Mouse (Mus musculus) testis, postnatal 10 days (tissue): ENCODE measurements around the gene Ciz1.
A peak's percentile ranks its signal among the peaks of the same experiment; 100 is the strongest.
"Not testable (repeated sequence)": the region's sequence is repeated elsewhere in the genome, so short reads cannot be mapped to it uniquely, and the experiment has no call there.

Experiments used
- DNase-seq: peaks from one replicate; pipeline ENCODE4 v3.0.0; 2021; ENCODE audit warnings: low spot score

The Ciz1 gene

GRCm38 (mm10) chr2:32347019-32347418, 5.1 kb upstream of the Ciz1 start:
- DNase-seq, result no peak

GRCm38 (mm10) chr2:32348311-32348710, 3.8 kb upstream of the Ciz1 start:
- no peak for DNase-seq

- no peak for DNase-seq
These were observed 2.4 kb upstream of the Ciz1 start for GRCm38 (mm10) chr2:32349625-32350255.

GRCm38 (mm10) chr2:32350471-32351051, 1.6 kb upstream of the Ciz1 start:
- no peak for DNase-seq

- DNase-seq, result no peak
These were observed 611 bp upstream of the Ciz1 start for GRCm38 (mm10) chr2:32351471-32351961.

- DNase-seq, result peak; percentile 96
These were observed 948 bp downstream of the Ciz1 start, which contains the start of gene Dnm1 for GRCm38 (mm10) chr2:32353007-32353542. TSS of gene Dnm1 (minus strand) at chr2:32353338.

- DNase-seq, result no peak
These were observed 1.7 kb downstream of the Ciz1 start for GRCm38 (mm10) chr2:32353836-32354235.

- DNase-seq, result no peak
These were observed 2.3 kb downstream of the Ciz1 start for GRCm38 (mm10) chr2:32354336-32354895.

GRCm38 (mm10) chr2:32356216-32356615, 4.1 kb downstream of the Ciz1 start:
- DNase-seq, result no peak

- no peak for DNase-seq
These were observed 5.6 kb downstream of the Ciz1 start for GRCm38 (mm10) chr2:32357710-32358109.

- DNase-seq, result no peak
These were observed 6.3 kb downstream of the Ciz1 start for GRCm38 (mm10) chr2:32358381-32358780.

- peak; percentile 81 for DNase-seq
These were observed 8.6 kb downstream of the Ciz1 start for GRCm38 (mm10) chr2:32360741-32361140.

- peak; percentile 85 for DNase-seq
These were observed 9.3 kb downstream of the Ciz1 start for GRCm38 (mm10) chr2:32361437-32361836.

- DNase-seq, result not testable (repeated sequence)
These were observed 10.1 kb downstream of the Ciz1 start for GRCm38 (mm10) chr2:32362274-32362673.

GRCm38 (mm10) chr2:32362817-32363340, 10.8 kb downstream of the Ciz1 start:
- DNase-seq, result peak; percentile 93

GRCm38 (mm10) chr2:32363376-32364106, 11.4 kb downstream of the Ciz1 start:
- DNase-seq, result no peak

- no peak for DNase-seq
These were observed 12.0 kb downstream of the Ciz1 start for GRCm38 (mm10) chr2:32364121-32364520.

GRCm38 (mm10) chr2:32367315-32367714, 15.2 kb downstream of the Ciz1 start:
- DNase-seq, result no peak

- DNase-seq, result no peak
These were observed 22.1 kb downstream of the Ciz1 start for GRCm38 (mm10) chr2:32374191-32374590.

- no peak for DNase-seq
These were observed 23.3 kb downstream of the Ciz1 start for GRCm38 (mm10) chr2:32375317-32375940.

GRCm38 (mm10) chr2:32376963-32377362, 24.8 kb downstream of the Ciz1 start:
- no peak for DNase-seq
